Mouse (Mus musculus) cortical plate, adult 2 months (tissue): Measurements from ENCODE around the gene Ftsj3.

Experiments used
- CTCF ChIP-seq: fragments of 200-500 bp; IDR thresholded peaks from 2 replicates; pipeline ENCODE4 v1.5.1; 2011; ENCODE audit warnings: mild to moderate bottlenecking, control low read depth, low read length; ENCODE audit not compliant: insufficient read depth; ENCODE audit errors: extremely low read depth
- POLR2A ChIP-seq: fragments of 200-500 bp; IDR thresholded peaks from 2 replicates; pipeline ENCODE4 v1.6.1; 2011; ENCODE audit warnings: mild to moderate bottlenecking, low read length, control low read depth; ENCODE audit not compliant: insufficient read depth; ENCODE audit errors: extremely low read depth

DNA sequence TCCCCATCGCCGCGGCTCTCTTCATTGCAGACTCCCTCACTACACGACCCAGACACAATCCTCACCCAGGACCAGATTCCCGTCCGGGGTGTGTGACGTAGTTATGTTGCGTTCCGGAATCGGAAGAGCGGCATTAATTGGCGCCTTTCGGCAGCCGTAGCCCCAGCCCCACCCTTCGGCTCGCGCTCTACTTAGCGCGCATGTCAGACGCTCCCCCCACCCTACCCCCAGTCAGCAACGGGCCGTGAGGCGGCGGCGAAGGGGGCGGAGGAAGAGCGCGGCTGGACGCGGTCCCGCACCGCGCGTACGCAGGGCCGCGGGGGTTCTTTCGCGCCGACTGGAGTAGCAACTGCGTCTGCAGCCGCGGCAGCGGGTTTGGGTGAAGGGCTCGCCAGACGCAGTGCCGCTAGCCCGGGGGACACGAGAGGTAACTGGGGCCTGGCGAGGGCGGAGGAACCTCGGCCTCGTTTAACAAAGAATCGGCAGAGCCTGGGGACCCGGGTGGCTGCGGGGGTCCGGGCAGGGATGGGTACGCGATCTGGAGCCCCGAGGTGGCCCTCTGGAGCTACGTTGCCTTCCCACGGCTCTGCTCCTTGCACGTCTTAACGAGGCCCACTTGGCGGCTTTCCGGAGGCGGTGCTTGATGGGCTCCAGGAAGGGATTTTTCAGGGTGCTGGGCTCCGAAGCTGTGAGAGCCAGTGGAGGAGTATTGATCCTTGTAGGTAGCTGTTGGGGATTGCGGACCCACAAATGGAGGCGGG, 39.0 kb downstream of the Ftsj3 start, which contains the start of gene Ddx42:
- no peak for TF ChIP-seq CTCF
- 0 out of 2 replicates have a peak, but pooled peaks have one; percentile 39 for TF ChIP-seq POLR2A
